In genomic region chr16:49799597-49800561, GRCm38 (mm10) we compare ENCODE assay signal across 8 mouse cellular contexts. TPM values are rescaled to one million over a fixed set of nuclear protein-coding genes. Genes with fewer than 3 reads are reported as not detected.
DNase-seq lines count a peak whose midpoint lies in the region; TF ChIP-seq lines count a peak whose summit lies in the region.

Gene Cd47 (plus strand): TSS chr16:49800533.

- no peak for TF ChIP-seq POLR2A in liver, adult 2 months (IDR thresholded peaks at IDR 0.05; ENCODE audit: extremely low read depth, insufficient read depth, low read length)

- no peaks in the 10 kb centered on the region for H3K36me3 ChIP-seq in embryonic facial prominence, embryonic 10.5 days (replicated peaks)
- no peaks in the 10 kb centered on the region for H3K36me3 ChIP-seq in liver, adult 2 months (ENCODE audit: control insufficient read depth, insufficient read depth, low read length)

- WGBS in embryonic facial prominence, embryonic 10.5 days, result 88% methylated on average over 10 of the region's 10 CpGs
- WGBS in liver, adult 2 months, result 90% methylated on average over 10 of the region's 10 CpGs

- no peak within 1 kb of the TSS for H3K27ac ChIP-seq in embryonic facial prominence, embryonic 10.5 days (replicated peaks)
- H3K27ac ChIP-seq in liver, adult 2 months (replicated peaks; ENCODE audit: insufficient read depth, low read depth, low read length), result no peak within 1 kb of the TSS; the same call in 1 of the 2 replicates

- peaks cover 18% of the 10 kb centered on the region for H3K4me1 ChIP-seq in embryonic facial prominence, embryonic 10.5 days
- H3K4me1 ChIP-seq in liver, adult 2 months (ENCODE audit: control insufficient read depth, insufficient read depth, low read length), result no peaks in the 10 kb centered on the region

- DNase-seq in MEL-GATA-1-ER (ENCODE audit: extremely low read depth, low read depth), result peak; percentile 99
- DNase-seq in embryonic facial prominence, embryonic 10.5 days (ENCODE audit: low spot score), result no peak
- DNase-seq in heart, adult 8-10 months (ENCODE audit: low spot score), result peak; percentile 35
- peak; percentile 19 for DNase-seq in kidney, adult 18-20 months
- no peak for DNase-seq in liver, adult 2 months (ENCODE audit: extremely low read depth, low read depth, low spot score)
- DNase-seq in naive thymus-derived CD4-positive, alpha-beta T cell, adult 2 months (ENCODE audit: low read depth), result peak; percentile 50
- no peak for DNase-seq in cerebellum, adult 9-10 months
- no peak for DNase-seq in T-cell, adult 2 months (ENCODE audit: low spot score)

- no peaks in the 10 kb centered on the region for H3K79me2 ChIP-seq in liver, adult 2 months (ENCODE audit: control insufficient read depth, insufficient read depth, low read length)

- TF ChIP-seq CTCF in liver, adult 2 months (IDR thresholded peaks at IDR 0.05; ENCODE audit: low read depth, low read length), result no peak

- no peak within 1 kb of the TSS for H3K4me3 ChIP-seq in embryonic facial prominence, embryonic 10.5 days
- H3K4me3 ChIP-seq in liver, adult 2 months (ENCODE audit: insufficient read depth, low read depth, low read length), result no peak within 1 kb of the TSS

- no peak within 1 kb of the TSS for H3K9ac ChIP-seq in liver, adult 2 months (ENCODE audit: low read depth, low read length)

- H3K27me3 ChIP-seq in embryonic facial prominence, embryonic 10.5 days (replicated peaks; ENCODE audit: low read depth, poor library complexity, severe bottlenecking), result 0 out of 2 replicates have a peak, but pooled peaks cover 4% of the 10 kb centered on the region
- no peaks in the 10 kb centered on the region for H3K27me3 ChIP-seq in liver, adult 2 months (ENCODE audit: control insufficient read depth, insufficient read depth, low read length)

- H3K9me3 ChIP-seq in embryonic facial prominence, embryonic 10.5 days, result no peaks in the 10 kb centered on the region

RNA-seq across cellular contexts. Expression of gene Cd47, which starts in this region (rescaled TPM):
- polyA plus RNA-seq in embryonic facial prominence, embryonic 10.5 days (2016; fragmentation: Nextera tagmentation; extraction: Ambion mirVana), result 27.6 and 32.2 TPM in 2 replicates
- total RNA-seq in heart, adult 8-10 months (2022), result 10 to 100 TPM; 82.2 to 91.4 (median 87.5) TPM
- 87.7 and 99.9 TPM in 2 replicates for total RNA-seq in liver, adult 2 months (2014; rRNA removed)
- polyA plus RNA-seq in liver, adult 2 months (2012; rRNA removed), result 34.7 and 40.3 TPM in 2 replicates

Comparison
In these comparisons a context has a peak if more than half of its experiments do, and no peak if none do; other contexts are left out.
1. DNase-seq: peak in MEL-GATA-1-ER (single experiment), heart, adult 8-10 months (single experiment), kidney, adult 18-20 months (single experiment) and naive thymus-derived CD4-positive, alpha-beta T cell, adult 2 months (single experiment); none in embryonic facial prominence, embryonic 10.5 days (single experiment), liver, adult 2 months (single experiment), cerebellum, adult 9-10 months (single experiment) and T-cell, adult 2 months (single experiment).